Mouse (Mus musculus) stomach, embryonic 16.5 days (tissue): Measurements from ENCODE around the gene Pcgf2. TPM values are rescaled to one million over a fixed set of nuclear protein-coding genes. Genes with fewer than 3 reads are reported as not detected.
"Not testable (repeated sequence)": the region's sequence is repeated elsewhere in the genome, so short reads cannot be mapped to it uniquely, and the experiment has no call there.

Experiments
- ATAC-seq: fragments of 200-750 bp; cut with Nextera tagmentation; 2 replicates; pipeline ENCODE4 v1.8.0; 2017; ENCODE audit warnings: moderate number of reproducible peaks, moderate TSS enrichment; ENCODE audit not compliant: insufficient read depth, low FRiP score
- H3K27ac ChIP-seq: fragments of 300-500 bp; sonication (generic); 2 replicates; pipeline ENCODE4 v1.5.1; 2014; ENCODE audit warnings: low read length
- H3K27me3 ChIP-seq: fragments of 300-500 bp; sonication (generic); 2 replicates; pipeline ENCODE4 v1.6.1; 2014; ENCODE audit warnings: low read length, control low read depth, mixed read lengths; ENCODE audit not compliant: control insufficient read depth, insufficient read depth
- H3K36me3 ChIP-seq: fragments of 300-500 bp; sonication (generic); 2 replicates; pipeline ENCODE4 v1.6.1; 2014; ENCODE audit warnings: low read length; ENCODE audit not compliant: control insufficient read depth, insufficient read depth
- H3K4me1 ChIP-seq: fragments of 300-500 bp; sonication (generic); 2 replicates; pipeline ENCODE4 v1.6.1; 2014; ENCODE audit warnings: low read length, control low read depth, mixed read lengths; ENCODE audit not compliant: control insufficient read depth, insufficient read depth
- H3K4me2 ChIP-seq: fragments of 300-500 bp; sonication (generic); 2 replicates; pipeline ENCODE4 v1.6.1; 2014; ENCODE audit warnings: low read depth, low read length, mixed read lengths
- H3K4me3 ChIP-seq: fragments of 300-500 bp; sonication (generic); replicated peaks from 2 replicates; pipeline ENCODE4 v1.5.1; 2014; ENCODE audit warnings: mild to moderate bottlenecking, low read length
- H3K9ac ChIP-seq: fragments of 300-500 bp; sonication (generic); 2 replicates; pipeline ENCODE4 v1.6.1; 2014; ENCODE audit warnings: low read length
- H3K9me3 ChIP-seq: fragments of 300-500 bp; sonication (generic); replicated peaks from 2 replicates; pipeline ENCODE4 v1.6.1; 2016; ENCODE audit warnings: low read length, control low read depth; ENCODE audit not compliant: control insufficient read depth
- WGBS: fragments of 180-500 bp; shearing (Covaris S2); extraction: QIAGEN DNeasy Blood & Tissue Kit; methylation state at CpG from one replicate; pipeline ENCODE4 v1.1.7; 2014; 5-methylcytosine and 5-hydroxymethylcytosine counted together
- polyA plus RNA-seq: library from polyadenylated mRNA; unstranded; fragments of >200 nt; fragmentation: Nextera tagmentation; extraction: Ambion mirVana; gene quantifications from 2 replicates; pipeline ENCODE4 v1.2.1, GENCODE M21; 2015

The Pcgf2 gene
- polyA plus RNA-seq, 1 experiment from 2014 or later, result 8.9 TPM

GRCm38 (mm10) chr11:97742157-97742556 is 41.9 kb upstream of the Pcgf2 start:
- Histone ChIP-seq H3K27ac (no peak overlapping the region), H3K4me1 (peaks cover 25% of the 10 kb centered on the region), H3K4me3 (no peak overlapping the region), H3K27me3 (no peaks in the 10 kb centered on the region), H3K9ac (no peak overlapping the region), H3K9me3 (no peaks in the 10 kb centered on the region), H3K36me3 (0 out of 2 replicates have a peak, but pooled peaks cover 7% of the 10 kb centered on the region), H3K4me2 (no peak overlapping the region)
- 90% methylated on average over 5 of the region's 5 CpGs for WGBS
- no peak for ATAC-seq

DNA sequence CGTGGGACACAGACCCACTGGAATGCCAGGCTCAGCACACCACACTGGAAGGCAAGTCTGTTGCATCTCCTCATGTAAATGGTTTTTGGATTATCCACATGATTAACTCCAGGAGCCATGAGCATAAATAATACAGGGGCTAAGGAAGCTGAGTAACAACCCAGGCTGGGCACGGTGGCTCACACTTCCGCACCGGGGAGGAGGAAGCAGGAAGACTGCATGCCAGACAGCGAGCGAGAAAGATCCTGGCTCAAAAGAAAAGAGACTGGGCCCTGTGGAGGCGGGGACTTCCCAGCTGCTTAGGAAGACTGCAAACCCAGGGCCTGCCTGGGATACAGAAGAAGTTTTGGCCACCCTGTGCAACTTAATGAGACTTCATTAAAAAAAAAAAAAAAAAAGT is 39.9 kb upstream of the Pcgf2 start:
- 48% methylated on average over 7 of the region's 7 CpGs for WGBS
- H3K27me3 ChIP-seq, result no peaks in the 10 kb centered on the region
- no peak for ATAC-seq
- no peak overlapping the region for H3K27ac ChIP-seq
- peaks cover 25% of the 10 kb centered on the region for H3K4me1 ChIP-seq
- no peak overlapping the region for H3K9ac ChIP-seq
- no peak overlapping the region for H3K4me3 ChIP-seq
- no peaks in the 10 kb centered on the region for H3K36me3 ChIP-seq
- no peak overlapping the region for H3K4me2 ChIP-seq
- H3K9me3 ChIP-seq, result no peaks in the 10 kb centered on the region

- no peak for ATAC-seq
- no peaks in the 10 kb centered on the region for H3K36me3 ChIP-seq
- H3K27ac ChIP-seq, result no peak overlapping the region
- no peak overlapping the region for H3K9ac ChIP-seq
- no peak overlapping the region for H3K4me2 ChIP-seq
- H3K4me1 ChIP-seq, result peaks cover 25% of the 10 kb centered on the region
- 90% methylated on average over 3 of the region's 3 CpGs for WGBS
- no peaks in the 10 kb centered on the region for H3K9me3 ChIP-seq
- H3K27me3 ChIP-seq, result no peaks in the 10 kb centered on the region
- no peak overlapping the region for H3K4me3 ChIP-seq
These were observed 38.9 kb upstream of the Pcgf2 start for GRCm38 (mm10) chr11:97739155-97739554.

- Histone ChIP-seq H3K36me3 (no peaks in the 10 kb centered on the region), H3K4me1 (peaks cover 24% of the 10 kb centered on the region), H3K27me3 (no peaks in the 10 kb centered on the region), H3K4me3 (no peak overlapping the region), H3K9me3 (no peaks in the 10 kb centered on the region), H3K27ac (no peak overlapping the region), H3K4me2 (no peak overlapping the region), H3K9ac (no peak overlapping the region)
- ATAC-seq, result no peak
- 55% methylated on average over 6 of the region's 6 CpGs for WGBS
These were observed 38.4 kb upstream of the Pcgf2 start for GRCm38 (mm10) chr11:97738703-97739102.

GRCm38 (mm10) chr11:97737600-97737999 is 37.3 kb upstream of the Pcgf2 start:
- Histone ChIP-seq H3K4me3 (no peak overlapping the region), H3K27ac (no peak overlapping the region), H3K4me2 (no peak overlapping the region), H3K4me1 (peaks cover 13% of the 10 kb centered on the region; the same call in 1 of the 2 replicates), H3K27me3 (no peaks in the 10 kb centered on the region), H3K9ac (no peak overlapping the region), H3K36me3 (no peaks in the 10 kb centered on the region), H3K9me3 (no peaks in the 10 kb centered on the region)
- 62% methylated on average over 4 of the region's 4 CpGs for WGBS
- ATAC-seq, result no peak

- peaks cover 12% of the 10 kb centered on the region; the same call in 1 of the 2 replicates for H3K4me1 ChIP-seq
- H3K27me3 ChIP-seq, result no peaks in the 10 kb centered on the region
- no peaks in the 10 kb centered on the region for H3K36me3 ChIP-seq
- H3K9ac ChIP-seq, result no peak overlapping the region
- no peak for ATAC-seq
- H3K9me3 ChIP-seq, result no peaks in the 10 kb centered on the region
- H3K4me2 ChIP-seq, result no peak overlapping the region
- 85% methylated on average over 5 of the region's 5 CpGs for WGBS
- no peak overlapping the region for H3K4me3 ChIP-seq
- no peak overlapping the region for H3K27ac ChIP-seq
These were observed 36.3 kb upstream of the Pcgf2 start for GRCm38 (mm10) chr11:97736645-97737044.

GRCm38 (mm10) chr11:97734810-97735209 is 34.5 kb upstream of the Pcgf2 start:
- not testable (repeated sequence) for H3K4me1 ChIP-seq, H3K27me3 ChIP-seq, ATAC-seq, H3K27ac ChIP-seq, H3K4me3 ChIP-seq, H3K9ac ChIP-seq, H3K36me3 ChIP-seq, H3K9me3 ChIP-seq, H3K4me2 ChIP-seq
- WGBS, result 83% methylated on average over 5 of the region's 5 CpGs

DNA sequence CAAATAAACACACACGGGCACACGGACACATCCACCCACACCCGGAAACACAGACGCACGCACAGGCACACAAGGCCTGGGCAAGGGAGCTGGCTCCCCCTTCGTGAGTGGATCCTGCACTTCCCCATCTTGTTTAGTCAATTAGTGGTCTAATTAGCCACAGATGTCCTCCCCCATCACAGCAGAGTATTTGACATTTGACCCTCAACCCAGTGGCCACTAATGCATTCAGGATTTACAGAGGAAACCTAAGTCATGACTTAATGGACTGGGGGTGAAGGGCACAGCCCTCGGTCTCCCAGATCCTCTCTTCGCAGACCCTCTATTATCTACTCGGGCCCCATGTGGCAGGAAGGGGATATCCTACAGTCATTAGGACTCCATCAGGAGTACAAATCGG is 33.4 kb upstream of the Pcgf2 start:
- Histone ChIP-seq H3K4me3 (no peak overlapping the region), H3K4me2 (no peak overlapping the region), H3K9me3 (no peaks in the 10 kb centered on the region), H3K4me1 (peaks cover 8% of the 10 kb centered on the region; the same call in 1 of the 2 replicates), H3K9ac (no peak overlapping the region), H3K27me3 (no peaks in the 10 kb centered on the region), H3K36me3 (no peaks in the 10 kb centered on the region), H3K27ac (no peak overlapping the region; the same call in 1 of the 2 replicates)
- 36% methylated on average over 10 of the region's 10 CpGs for WGBS
- ATAC-seq, result no peak

DNA sequence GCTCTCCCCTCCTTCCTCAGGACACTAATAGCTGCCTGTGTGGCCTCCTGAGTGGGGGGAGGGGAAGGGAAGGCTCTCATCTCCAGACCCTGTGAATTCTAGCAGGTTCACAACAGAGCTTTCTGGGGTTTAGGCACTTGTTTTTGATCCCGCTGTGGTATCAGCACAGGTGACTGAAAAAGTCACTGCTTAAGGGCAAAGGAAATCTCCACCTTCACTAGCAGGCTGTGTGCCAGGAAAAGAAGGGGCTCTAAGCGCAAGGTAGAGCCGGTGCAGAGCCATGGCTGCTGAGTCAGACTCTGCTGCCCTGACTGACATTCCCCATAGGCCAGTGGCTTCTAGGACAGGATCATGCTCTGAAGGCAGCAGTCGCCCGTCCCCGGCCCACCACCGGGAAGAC is 28.4 kb upstream of the Pcgf2 start:
- Histone ChIP-seq H3K36me3 (peaks cover 10% of the 10 kb centered on the region), H3K9ac (no peak overlapping the region), H3K27ac (no peak overlapping the region)

DNA sequence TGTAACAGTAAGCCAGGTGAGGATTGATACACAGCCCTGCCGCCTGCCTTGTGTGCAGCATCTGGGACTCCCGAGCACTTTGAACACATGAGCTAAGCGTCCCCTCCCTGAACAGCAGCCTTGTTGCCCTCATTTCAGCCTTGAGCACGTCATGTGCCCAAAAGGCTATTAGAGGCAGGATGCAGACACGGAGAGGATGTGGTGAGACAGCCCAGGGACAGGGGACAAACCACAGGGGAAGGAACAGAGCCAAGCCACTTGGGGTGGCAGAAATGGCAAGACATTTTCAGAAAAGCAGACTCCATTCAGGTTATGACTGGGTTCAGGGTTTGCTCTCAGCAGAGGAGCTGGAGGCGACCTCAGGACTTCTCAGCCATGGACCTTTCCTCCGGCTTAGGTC is 28.0 kb upstream of the Pcgf2 start:
- Histone ChIP-seq H3K4me3 (no peak overlapping the region), H3K4me1 (no peaks in the 10 kb centered on the region), H3K4me2 (no peak overlapping the region), H3K9ac (no peak overlapping the region; the same call in 1 of the 2 replicates), H3K27me3 (no peaks in the 10 kb centered on the region), H3K9me3 (no peaks in the 10 kb centered on the region), H3K36me3 (peaks cover 10% of the 10 kb centered on the region), H3K27ac (no peak overlapping the region)
- no peak for ATAC-seq
- WGBS, result 69% methylated on average over 7 of the region's 7 CpGs

More for the DNA sequence above, 28.4 kb upstream of the Pcgf2 start:
- no peaks in the 10 kb centered on the region for H3K9me3 ChIP-seq
- no peak for ATAC-seq
- H3K4me2 ChIP-seq, result no peak overlapping the region
- WGBS, result 81% methylated on average over 7 of the region's 7 CpGs
- no peaks in the 10 kb centered on the region for H3K27me3 ChIP-seq
- no peaks in the 10 kb centered on the region for H3K4me1 ChIP-seq
- H3K4me3 ChIP-seq, result no peak overlapping the region
